Mouse (Mus musculus): ENCODE measurements at regions not wholly inside any gene's neighbourhood (a gene's known extent, or its start where the extent isn't known, plus 50 kb on each side); places are given as distances from the start of the nearest gene placed in this dataset.

DNA sequence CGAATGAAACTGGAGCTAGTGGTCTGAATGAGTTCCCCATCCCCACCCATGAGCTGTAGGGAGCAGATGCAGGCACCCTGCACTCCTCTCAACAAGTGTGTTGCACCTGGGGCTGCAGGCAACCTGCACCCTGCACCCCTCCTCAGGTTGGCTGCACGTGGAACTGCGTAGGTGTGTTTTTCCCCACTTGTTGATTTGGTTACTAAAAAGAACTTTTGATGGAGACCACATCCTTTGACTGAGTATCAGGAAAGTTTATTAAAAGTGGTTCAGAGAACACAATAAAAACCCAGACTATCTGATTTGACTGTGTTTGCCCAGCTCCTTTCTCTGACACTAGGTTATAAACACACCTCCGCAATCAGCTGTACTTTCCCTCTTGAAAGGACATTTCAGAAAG lies 456.5 kb downstream of the Rnf144a start:
- TF ChIP-seq CTCF (conservative IDR thresholded peaks at IDR 0.05; ENCODE audit: low read length): no peak
- TF ChIP-seq POU5F1 (IDR thresholded peaks at IDR 0.05; ENCODE audit: borderline replicate concordance, low read length): no peak
